9 mouse cellular contexts compared by ENCODE assay signal in the genomic region with DNA sequence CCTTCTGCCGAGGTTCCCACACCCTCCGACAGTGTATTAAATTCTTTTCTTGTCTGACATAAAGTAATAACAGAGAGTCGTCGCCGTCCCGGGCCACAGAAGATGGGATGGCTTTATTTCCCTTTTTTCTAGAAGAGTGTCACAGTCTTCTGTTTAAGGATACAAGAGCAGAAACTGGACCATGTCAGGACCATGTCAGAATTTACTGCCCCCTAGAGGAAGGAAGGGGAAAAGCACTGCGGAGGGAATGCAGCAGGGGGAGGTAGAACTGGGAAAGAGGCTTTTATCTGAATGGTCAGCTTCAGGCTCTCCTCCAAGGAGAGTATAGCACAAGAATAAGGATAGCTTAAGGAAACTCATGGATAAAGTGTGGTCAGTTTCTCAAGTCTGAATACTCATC.
A peak's percentile ranks its signal among the peaks of the same experiment; 100 is the strongest.
DNase-seq lines count a peak whose midpoint lies in the region; TF ChIP-seq lines count a peak whose summit lies in the region.
"Had no signal": no experiment of that assay in that cellular context is flagged by ENCODE, and none has a peak within 500 bp of the region (broad histone marks: within the 10 kb centered on the region; RNA-seq: fewer than 3 reads in every experiment).

No protein-coding gene starts in this region.

- H3K4me1 ChIP-seq in embryonic facial prominence, embryonic 10.5 days = 0 out of 2 replicates have a peak, but pooled peaks cover 5% of the 10 kb centered on the region

- peak; percentile 87 for TF ChIP-seq CTCF in layer of hippocampus, adult 2 months (conservative IDR thresholded peaks at IDR 0.05)

- intact Hi-C loops in gastrocnemius, postnatal 14 days (cut with DNase I; ENCODE audit: low total_unique reads) = no loop called here

- peak; percentile 19 for DNase-seq in adrenal gland, adult 2 months
- no peak for DNase-seq in adrenal gland, postnatal 4 days (ENCODE audit: low spot score in 2 of 2)
- DNase-seq in layer of hippocampus, adult 2 months (ENCODE audit: low spot score in 2 of 2) = no peak
- DNase-seq in layer of hippocampus, adult 8-10 months (ENCODE audit: low spot score in 2 of 2) = no peak
- peak; percentile 22 for DNase-seq in WW6 (ENCODE audit: low read depth, low spot score)
- DNase-seq in embryonic facial prominence, embryonic 10.5 days (ENCODE audit: low spot score) = peak; percentile 33
- DNase-seq in gastrocnemius, postnatal 14 days = no peak
- DNase-seq in spleen, postnatal 14 days (ENCODE audit: low spot score in 2 of 2) = no peak
- DNase-seq: gastrocnemius, postnatal 10 days had no signal

- H3K27me3 ChIP-seq in embryonic facial prominence, embryonic 10.5 days (replicated peaks; ENCODE audit: low read depth, poor library complexity, severe bottlenecking) = 0 out of 2 replicates have a peak, but pooled peaks cover 3% of the 10 kb centered on the region

- no peaks in the 10 kb centered on the region for H3K9me3 ChIP-seq in embryonic facial prominence, embryonic 10.5 days

- no peaks in the 10 kb centered on the region for H3K36me3 ChIP-seq in embryonic facial prominence, embryonic 10.5 days (replicated peaks)

- no peak overlapping the region for H3K4me3 ChIP-seq in layer of hippocampus, adult 2 months
- no peak overlapping the region for H3K4me3 ChIP-seq in embryonic facial prominence, embryonic 10.5 days

- H3K27ac ChIP-seq in layer of hippocampus, adult 2 months = no peak overlapping the region
- no peak overlapping the region for H3K27ac ChIP-seq in embryonic facial prominence, embryonic 10.5 days (replicated peaks)

- 64% methylated on average over 7 of the region's 7 CpGs for WGBS in embryonic facial prominence, embryonic 10.5 days

Comparison
In these comparisons a context has a peak if more than half of its experiments do, and no peak if none do; other contexts are left out.
1. DNase-seq: peak in adrenal gland, adult 2 months (single experiment), WW6 (single experiment) and embryonic facial prominence, embryonic 10.5 days (single experiment); none in adrenal gland, postnatal 4 days (0 of 2), layer of hippocampus, adult 2 months (0 of 2), layer of hippocampus, adult 8-10 months (0 of 2), gastrocnemius, postnatal 14 days (single experiment) and spleen, postnatal 14 days (0 of 2).